Mouse (Mus musculus): Measurements from ENCODE around the gene Obox8.

Gene Obox8

DNA sequence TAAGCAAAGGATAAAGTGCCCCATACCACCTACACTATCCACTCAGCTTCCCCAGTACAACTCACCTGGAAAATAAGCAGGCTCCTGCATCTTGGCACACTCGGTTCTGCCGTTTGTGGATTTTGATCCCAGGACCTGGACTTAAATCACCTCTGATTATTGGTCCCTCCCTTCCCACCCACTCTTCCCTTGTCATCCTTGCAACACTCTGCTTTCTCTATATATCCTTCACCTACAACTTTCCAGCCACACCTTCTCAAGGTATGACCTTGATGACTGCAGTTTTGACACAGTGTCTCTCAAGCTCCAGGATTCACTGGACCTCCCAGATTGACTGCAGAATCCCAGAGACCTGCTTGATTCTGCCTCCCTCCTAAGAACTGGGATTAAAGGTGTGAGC lies at the start of gene Obox8:
TSS of gene Obox8 (minus strand) at position 101 of the 400 bp plus-strand sequence.
- DNase-seq: no peak

DNA sequence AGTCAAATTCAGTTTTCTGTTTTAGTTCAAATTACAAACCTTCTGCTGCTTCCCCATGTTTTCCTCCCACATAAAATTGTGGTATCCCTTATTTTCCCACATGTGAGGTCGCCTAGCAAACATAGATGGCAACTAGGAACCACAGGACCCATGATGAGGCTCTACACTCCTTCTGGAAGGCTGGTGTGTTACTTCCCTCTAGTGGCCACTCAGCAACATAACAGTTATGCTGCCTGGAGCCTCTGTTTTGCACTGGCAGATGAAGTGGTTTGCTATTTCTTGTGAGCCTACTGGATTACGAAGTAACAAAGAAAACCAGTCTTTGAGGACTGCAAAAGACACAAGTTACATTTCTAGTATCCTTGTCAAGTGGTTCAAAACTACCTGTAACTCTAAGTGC lies 16.1 kb downstream of the Obox8 start:
- peak; percentile 32 for DNase-seq

DNA sequence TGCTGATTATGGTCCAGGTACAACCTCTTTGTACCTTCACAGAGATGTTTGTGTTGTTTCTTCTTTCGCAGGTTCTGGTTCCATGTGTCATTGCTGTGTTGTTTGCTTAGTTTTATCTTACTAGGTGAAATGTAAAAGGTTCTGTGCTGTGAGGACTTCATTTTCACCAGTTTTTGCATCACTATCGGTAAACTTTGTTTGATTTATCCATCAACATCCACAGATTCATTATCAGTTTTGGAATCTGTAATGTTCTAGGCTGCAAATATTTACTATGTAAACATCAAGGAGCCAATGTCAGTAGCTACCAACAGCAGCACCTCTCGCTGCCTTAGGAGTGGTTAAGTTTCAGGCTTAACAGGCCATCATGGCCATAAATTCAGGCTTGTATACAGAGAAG lies 24.7 kb downstream of the Obox8 start:
- DNase-seq: no peak

DNA sequence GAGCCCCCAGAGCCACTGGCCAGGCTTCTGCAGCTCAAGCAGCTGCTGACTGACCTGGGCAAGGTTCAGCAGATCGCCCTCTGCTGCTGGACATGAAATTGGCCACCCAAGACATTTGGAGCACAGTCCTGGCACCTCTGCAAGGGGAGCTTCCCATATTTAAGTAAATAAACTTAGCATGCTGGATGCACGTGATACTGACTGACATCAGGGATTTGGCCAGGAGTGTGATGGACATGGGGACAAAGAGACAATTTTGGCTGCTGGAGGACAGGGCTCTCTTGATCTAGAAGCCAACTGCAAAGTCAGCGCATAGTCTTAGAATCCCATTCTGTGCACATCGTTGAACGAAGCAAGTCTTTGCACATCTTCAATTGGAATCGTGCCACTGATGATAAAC lies 25.8 kb downstream of the Obox8 start:
- DNase-seq: peak; percentile 35
